Mouse (Mus musculus) limb, embryonic 14.5 days (tissue): Measurements from ENCODE around the gene Sigmar1. TPM values are rescaled to one million over a fixed set of nuclear protein-coding genes. Genes with fewer than 3 reads are reported as not detected.
"Not testable (repeated sequence)": the region's sequence is repeated elsewhere in the genome, so short reads cannot be mapped to it uniquely, and the experiment has no call there.

ENCODE experiments used
- ATAC-seq: fragments of 200-750 bp; cut with Nextera tagmentation; 2 replicates; pipeline ENCODE4 v1.8.0; 2017; ENCODE audit warnings: low read depth, moderate number of reproducible peaks, moderate TSS enrichment; ENCODE audit not compliant: low FRiP score
- DNase-seq: peaks from one replicate; pipeline ENCODE4 v3.0.0-alpha.2; 2015; ENCODE audit warnings: low spot score
- H3K27ac ChIP-seq: fragments of 300-500 bp; sonication (generic); replicated peaks from 2 replicates; pipeline ENCODE4 v1.5.1; 2014; ENCODE audit warnings: low read depth, mild to moderate bottlenecking, low read length, moderate library complexity, mixed read lengths
- H3K27me3 ChIP-seq: fragments of 300-500 bp; sonication (generic); 2 replicates; pipeline ENCODE4 v1.6.1; 2014; ENCODE audit warnings: low read length, mixed read lengths; ENCODE audit not compliant: control insufficient read depth, insufficient read depth
- H3K36me3 ChIP-seq: fragments of 300-500 bp; sonication (generic); 2 replicates; pipeline ENCODE4 v1.6.1; 2014; ENCODE audit warnings: mild to moderate bottlenecking, low read length, moderate library complexity, mixed read lengths; ENCODE audit not compliant: control insufficient read depth, insufficient read depth
- H3K4me1 ChIP-seq: fragments of 300-500 bp; sonication (generic); 2 replicates; pipeline ENCODE4 v1.6.1; 2014; ENCODE audit warnings: antibody characterized with exemption, low read length, mixed read lengths; ENCODE audit not compliant: control insufficient read depth, insufficient read depth
- H3K4me2 ChIP-seq: fragments of 300-500 bp; sonication (generic); replicated peaks from 2 replicates; pipeline ENCODE4 v1.6.1; 2014; ENCODE audit warnings: low read depth, mild to moderate bottlenecking, low read length, moderate library complexity; ENCODE audit not compliant: severe bottlenecking
- H3K4me3 ChIP-seq: fragments of 300-500 bp; sonication (generic); replicated peaks from 2 replicates; pipeline ENCODE4 v1.5.1; 2014; ENCODE audit warnings: low read length
- H3K9ac ChIP-seq: fragments of 300-500 bp; sonication (generic); 2 replicates; pipeline ENCODE4 v1.6.1; 2014; ENCODE audit warnings: mild to moderate bottlenecking, low read depth, low read length, moderate library complexity; ENCODE audit not compliant: severe bottlenecking
- H3K9me3 ChIP-seq: fragments of 300-500 bp; sonication (generic); 2 replicates; pipeline ENCODE4 v1.6.1; 2016; ENCODE audit warnings: low read length; ENCODE audit not compliant: control insufficient read depth
- WGBS: fragments of 180-500 bp; shearing (Covaris S2); extraction: QIAGEN DNeasy Blood & Tissue Kit; methylation state at CpG from one replicate; pipeline ENCODE4 v1.1.7; 2014; 5-methylcytosine and 5-hydroxymethylcytosine counted together
- polyA plus RNA-seq, 2 experiments: library from polyadenylated mRNA; depleted of rRNA in 1 of 2; stranded (reverse) in 1 of 2; unstranded in 1 of 2; fragments of >200 nt; fragmentation: Nextera tagmentation in 1 of 2; extraction: Ambion mirVana in 1 of 2; gene quantifications; 2 replicates each; pipeline versions ENCODE4 v1.2.1 to v1.2.3; 2012 to 2014

Gene Sigmar1
- polyA plus RNA-seq, 2 experiments: 79.2 to 88.9 TPM

DNA sequence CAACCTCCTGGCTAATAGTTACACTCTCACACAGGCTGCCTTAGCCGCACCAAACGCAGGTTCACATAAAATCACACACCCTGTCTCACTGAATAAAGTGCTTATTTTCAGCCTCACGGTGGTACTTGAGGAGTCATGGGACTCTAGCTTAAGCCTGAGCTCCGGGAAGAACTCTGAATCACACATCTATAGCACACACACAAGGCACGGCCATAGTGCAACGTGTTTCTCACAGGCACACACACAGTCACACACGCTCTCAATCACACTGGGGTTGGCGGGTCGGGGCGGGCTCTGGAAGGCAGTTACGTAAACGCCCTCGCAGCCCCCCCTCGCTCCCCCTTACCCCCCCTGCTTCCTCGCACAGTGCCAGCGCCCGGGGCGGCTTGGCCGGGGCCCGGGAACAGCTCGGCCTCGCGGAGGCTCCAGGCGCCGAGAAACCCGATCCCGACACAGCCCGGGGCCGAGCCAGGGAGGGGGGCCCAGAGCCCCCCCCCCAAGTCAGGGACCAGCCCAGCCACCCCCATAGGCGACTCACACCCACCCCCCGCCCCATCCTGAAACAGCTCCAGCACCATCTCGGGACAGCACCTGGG, 57.4 kb downstream of the Sigmar1 start:
- peak overlapping the region; percentile 25; the same call in 1 of the 2 replicates for H3K4me2 ChIP-seq
- not testable (repeated sequence) for H3K4me3 ChIP-seq, H3K9ac ChIP-seq, H3K4me1 ChIP-seq, H3K27me3 ChIP-seq, H3K36me3 ChIP-seq, ATAC-seq, H3K9me3 ChIP-seq, H3K27ac ChIP-seq, DNase-seq
- WGBS: 5% methylated on average over 16 of the region's 32 CpGs

DNA sequence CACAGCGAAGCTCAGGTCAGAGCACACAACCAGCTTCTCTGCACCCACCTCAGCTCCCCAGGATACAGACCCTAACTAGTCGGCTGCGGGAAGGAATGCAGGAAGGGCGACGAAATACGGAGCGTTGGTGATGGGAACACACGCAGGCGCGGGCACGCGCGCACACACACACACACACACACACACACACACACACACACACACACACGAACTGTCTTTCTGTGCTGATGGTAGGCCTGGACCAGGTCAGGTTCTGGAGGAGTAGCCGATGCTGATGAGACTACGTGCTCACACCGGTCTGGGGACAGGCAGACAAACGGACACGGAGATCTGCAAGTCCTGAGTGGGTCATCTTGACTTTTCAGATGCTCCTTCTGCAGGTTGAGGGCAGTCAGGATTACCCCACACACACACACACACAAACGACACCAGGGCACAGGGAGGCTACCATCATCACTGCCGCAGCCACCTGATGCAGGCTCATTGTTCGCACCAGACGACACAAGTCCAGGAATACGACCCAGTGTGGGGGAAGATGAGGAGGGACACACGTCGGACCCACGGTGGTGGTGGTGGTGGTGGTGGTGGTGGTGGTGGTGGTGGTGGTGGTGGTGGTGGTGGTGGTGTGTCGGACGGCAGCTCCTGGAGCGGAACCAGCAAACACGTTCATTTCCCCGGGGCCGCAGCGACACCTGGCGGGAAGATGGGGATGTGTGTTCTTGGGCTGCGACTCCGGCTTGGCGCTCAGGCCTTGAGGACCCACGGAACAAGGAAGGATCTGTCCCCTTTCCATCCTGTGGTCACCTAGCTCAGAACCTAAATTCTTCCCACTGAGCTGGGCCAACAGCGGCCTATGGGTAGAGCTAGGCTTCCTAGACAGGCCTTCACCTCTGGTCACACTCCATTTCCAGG, 58.8 kb downstream of the Sigmar1 start, which contains the start of gene Cntfr:
Cntfr (minus strand) TSS at position 160 of the 912 bp plus-strand sequence.
- not testable (repeated sequence) for H3K27ac ChIP-seq, H3K27me3 ChIP-seq, H3K4me3 ChIP-seq, H3K4me2 ChIP-seq, DNase-seq, ATAC-seq, H3K36me3 ChIP-seq, H3K9me3 ChIP-seq, H3K9ac ChIP-seq, H3K4me1 ChIP-seq
- 10% methylated on average over 25 of the region's 40 CpGs for WGBS

DNA sequence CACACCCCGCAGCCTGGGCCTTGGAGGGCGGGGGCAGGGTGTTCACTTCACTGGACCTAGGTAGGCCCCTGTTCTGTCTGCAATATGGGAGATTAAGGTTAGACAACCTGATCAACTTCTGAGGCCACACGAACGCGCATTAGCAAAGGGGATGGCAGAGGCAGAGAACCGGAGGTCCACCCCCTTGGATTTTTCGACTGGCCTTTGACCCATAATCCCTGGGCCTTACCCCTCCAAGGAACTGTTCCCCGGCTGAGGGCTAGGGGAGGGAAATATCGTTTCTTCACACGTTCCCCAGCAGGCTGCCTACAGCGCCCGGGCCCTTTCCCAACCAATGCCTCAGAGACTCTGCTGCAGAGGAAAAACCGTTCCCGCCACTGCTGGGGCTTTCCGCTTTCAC, 59.5 kb downstream of the Sigmar1 start:
- DNase-seq, ATAC-seq: not testable (repeated sequence)
- 4% methylated on average over 10 of the region's 15 CpGs for WGBS

DNA sequence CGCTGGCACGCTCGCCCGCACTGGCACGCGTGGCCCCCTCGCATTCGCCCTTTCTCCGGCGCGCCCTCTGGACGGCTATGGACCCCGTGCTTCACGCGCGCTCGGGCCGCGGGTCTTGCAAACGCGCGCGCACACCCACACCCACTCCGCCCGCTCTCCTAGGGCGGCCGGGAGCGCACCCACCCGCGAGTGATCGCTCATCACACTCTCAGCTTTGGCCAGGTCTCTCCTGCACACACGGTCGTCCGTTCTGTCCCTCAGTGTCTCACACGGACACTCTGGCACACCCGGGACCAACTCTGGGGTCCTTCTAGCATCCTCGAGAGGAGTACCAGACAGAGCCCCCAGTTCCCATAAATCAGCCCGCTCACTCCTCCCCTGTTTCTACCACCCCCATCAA, 60.2 kb downstream of the Sigmar1 start:
- H3K9me3 ChIP-seq, H3K4me2 ChIP-seq, DNase-seq, H3K9ac ChIP-seq, H3K4me3 ChIP-seq, ATAC-seq, H3K27ac ChIP-seq, H3K27me3 ChIP-seq, H3K4me1 ChIP-seq, H3K36me3 ChIP-seq: not testable (repeated sequence)
- whole genome bisulfite sequencing: 13% methylated on average over 9 of the region's 38 CpGs

More for the DNA sequence above, 59.5 kb downstream of the Sigmar1 start:
- H3K4me1 ChIP-seq, H3K27me3 ChIP-seq, H3K4me2 ChIP-seq, H3K36me3 ChIP-seq, H3K9ac ChIP-seq, H3K27ac ChIP-seq, H3K4me3 ChIP-seq, H3K9me3 ChIP-seq: not testable (repeated sequence)

DNA sequence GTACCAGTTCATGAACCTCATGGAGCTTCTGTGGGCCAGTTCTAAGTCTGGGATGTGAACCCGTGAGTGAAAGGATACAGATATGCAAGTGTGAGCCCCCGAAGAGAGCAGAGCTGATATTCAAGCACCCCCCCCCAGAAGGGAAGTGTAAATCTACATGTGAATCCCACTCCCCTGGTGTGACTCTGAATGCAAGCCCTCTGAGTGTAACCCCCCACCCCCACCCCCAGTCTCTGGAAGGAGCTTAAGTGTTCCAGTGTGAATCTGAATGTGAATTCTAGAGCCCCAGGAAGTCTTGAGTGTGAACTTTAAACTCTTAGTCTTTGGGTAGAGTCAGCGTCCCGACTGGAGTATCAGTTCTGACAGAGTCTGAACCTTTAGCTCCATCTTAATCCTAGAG, 62.4 kb downstream of the Sigmar1 start:
- ATAC-seq, H3K4me3 ChIP-seq, H3K27me3 ChIP-seq: not testable (repeated sequence)

DNA sequence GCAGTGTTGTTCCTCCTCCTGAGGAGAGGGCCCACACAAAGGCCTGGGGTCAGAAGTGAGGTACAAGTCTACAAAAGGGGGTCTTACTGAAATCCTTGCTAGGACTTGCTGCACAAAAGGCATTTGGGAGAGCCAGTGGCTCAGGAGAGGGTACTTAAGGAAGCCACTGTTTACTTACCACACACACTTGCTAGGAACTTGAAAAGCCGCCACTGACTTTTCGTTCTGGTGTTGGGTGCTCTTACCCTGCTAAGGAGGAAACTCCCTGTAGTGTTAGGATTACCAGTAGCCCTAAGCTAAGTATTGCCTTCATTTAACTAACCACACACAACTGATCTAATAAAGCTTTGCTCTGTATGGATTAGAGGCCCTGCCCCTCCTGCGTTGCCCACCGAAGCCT, 65.9 kb downstream of the Sigmar1 start:
- not testable (repeated sequence) for H3K27ac ChIP-seq, H3K36me3 ChIP-seq, H3K4me2 ChIP-seq, ATAC-seq, H3K27me3 ChIP-seq, H3K9me3 ChIP-seq, H3K9ac ChIP-seq, H3K4me3 ChIP-seq, DNase-seq, H3K4me1 ChIP-seq
- no CpG with 5 or more reads among the region's 4 CpGs for WGBS

More for the DNA sequence above, 62.4 kb downstream of the Sigmar1 start:
- WGBS: 19% methylated on average over 4 of the region's 4 CpGs
- DNase-seq, H3K9ac ChIP-seq, H3K9me3 ChIP-seq, H3K4me1 ChIP-seq, H3K4me2 ChIP-seq, H3K36me3 ChIP-seq, H3K27ac ChIP-seq: not testable (repeated sequence)

DNA sequence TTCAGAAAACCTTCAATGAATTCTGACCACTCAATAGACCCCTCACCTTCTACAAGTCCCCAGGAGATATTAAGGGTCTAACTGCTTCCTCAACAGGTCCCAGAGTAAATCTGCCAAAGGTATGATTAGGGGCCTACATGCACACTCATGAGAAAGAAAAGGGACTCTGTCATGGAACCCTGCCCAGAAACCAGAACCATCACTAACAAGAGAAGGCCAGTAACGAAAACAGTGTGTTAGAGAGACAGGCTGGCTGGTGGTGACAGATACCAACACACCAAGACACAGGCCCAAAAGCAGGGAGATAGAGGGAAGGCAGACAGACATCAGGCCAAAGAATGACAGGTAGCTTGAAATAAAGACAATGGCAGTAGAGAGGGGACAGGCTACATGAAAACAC, 67.4 kb downstream of the Sigmar1 start:
- H3K4me1 ChIP-seq, DNase-seq, ATAC-seq, H3K36me3 ChIP-seq, H3K9ac ChIP-seq, H3K4me3 ChIP-seq, H3K9me3 ChIP-seq, H3K4me2 ChIP-seq, H3K27me3 ChIP-seq, H3K27ac ChIP-seq: not testable (repeated sequence)
- 58% methylated on average over 1 of the region's 1 CpGs for WGBS
